Mouse (Mus musculus) intestine, embryonic 16.5 days (tissue): Measurements from ENCODE around the gene Gli2. TPM values are rescaled to one million over a fixed set of nuclear protein-coding genes. Genes with fewer than 3 reads are reported as not detected.

Experiments
- ATAC-seq: fragments of 200-750 bp; cut with Nextera tagmentation; 2 replicates; pipeline ENCODE4 v1.8.0; 2017; ENCODE audit warnings: moderate TSS enrichment, moderate library complexity
- H3K27ac ChIP-seq: fragments of 300-500 bp; sonication (generic); 2 replicates; pipeline ENCODE4 v1.5.1; 2014; ENCODE audit warnings: mild to moderate bottlenecking, low read length
- H3K27me3 ChIP-seq: fragments of 300-500 bp; sonication (generic); replicated peaks from 2 replicates; pipeline ENCODE4 v1.6.1; 2014; ENCODE audit warnings: low read length, control low read depth, mixed read lengths; ENCODE audit not compliant: control insufficient read depth, insufficient read depth
- H3K36me3 ChIP-seq: fragments of 300-500 bp; sonication (generic); 2 replicates; pipeline ENCODE4 v1.6.1; 2014; ENCODE audit warnings: low read length, control low read depth; ENCODE audit not compliant: control insufficient read depth, insufficient read depth
- H3K4me1 ChIP-seq: fragments of 300-500 bp; sonication (generic); 2 replicates; pipeline ENCODE4 v1.6.1; 2014; ENCODE audit warnings: low read length, control low read depth, mixed read lengths; ENCODE audit not compliant: control insufficient read depth, insufficient read depth
- H3K4me2 ChIP-seq: fragments of 300-500 bp; sonication (generic); 2 replicates; pipeline ENCODE4 v1.6.1; 2014; ENCODE audit warnings: low read depth, low read length, control low read depth
- H3K4me3 ChIP-seq: fragments of 300-500 bp; sonication (generic); 2 replicates; pipeline ENCODE4 v1.5.1; 2014; ENCODE audit warnings: mild to moderate bottlenecking, low read length
- H3K9ac ChIP-seq: fragments of 300-500 bp; sonication (generic); 2 replicates; pipeline ENCODE4 v1.6.1; 2014; ENCODE audit warnings: low read depth, low read length
- H3K9me3 ChIP-seq: fragments of 300-500 bp; sonication (generic); 2 replicates; pipeline ENCODE4 v1.6.1; 2016; ENCODE audit warnings: low read length, control low read depth; ENCODE audit not compliant: control insufficient read depth
- WGBS: fragments of 180-500 bp; shearing (Covaris S2); extraction: QIAGEN DNeasy Blood & Tissue Kit; methylation state at CpG from one replicate; pipeline ENCODE4 v1.1.7; 2014; 5-methylcytosine and 5-hydroxymethylcytosine counted together
- polyA plus RNA-seq: library from polyadenylated mRNA; unstranded; fragments of >200 nt; fragmentation: Nextera tagmentation; extraction: Ambion mirVana; gene quantifications from 2 replicates; pipeline ENCODE4 v1.2.1, GENCODE M21; 2015

Gli2 gene
- polyA plus RNA-seq, 1 experiment from 2014 or later = 5.4 TPM

DNA sequence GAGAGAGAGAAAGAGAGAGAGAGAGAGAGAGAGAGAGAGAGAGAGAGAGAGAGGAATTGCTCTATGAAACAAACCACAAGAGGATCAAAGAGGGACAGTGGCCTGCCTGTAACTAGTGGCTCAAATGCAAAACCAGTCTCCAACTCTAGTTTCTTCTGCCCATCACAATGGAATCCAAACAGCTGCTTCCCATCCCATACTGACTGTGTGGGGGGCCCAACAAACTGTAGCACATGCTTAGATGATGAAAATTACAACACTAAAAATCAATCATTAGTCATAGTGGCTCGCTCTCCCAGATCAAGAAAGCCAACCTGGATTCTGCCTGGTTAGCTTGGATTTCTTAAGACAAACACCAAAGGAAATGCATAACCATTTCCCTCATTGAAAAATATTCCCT lies 15.0 kb downstream of the Gli2 start:
- no peaks in the 10 kb centered on the region for H3K27me3 ChIP-seq
- peaks cover 25% of the 10 kb centered on the region for H3K4me1 ChIP-seq
- H3K4me3 ChIP-seq = no peak overlapping the region
- H3K9me3 ChIP-seq = no peaks in the 10 kb centered on the region
- 61% methylated on average over 1 of the region's 1 CpGs for WGBS
- H3K4me2 ChIP-seq = no peak overlapping the region
- H3K27ac ChIP-seq = no peak overlapping the region
- no peaks in the 10 kb centered on the region for H3K36me3 ChIP-seq
- no peak overlapping the region for H3K9ac ChIP-seq
- ATAC-seq = no peak

- H3K9me3 ChIP-seq = no peaks in the 10 kb centered on the region
- H3K9ac ChIP-seq = no peak overlapping the region
- 65% methylated on average over 8 of the region's 8 CpGs for WGBS
- H3K4me2 ChIP-seq = no peak overlapping the region
- H3K27me3 ChIP-seq = no peaks in the 10 kb centered on the region
- H3K4me3 ChIP-seq = no peak overlapping the region
- peaks cover 32% of the 10 kb centered on the region for H3K4me1 ChIP-seq
- no peaks in the 10 kb centered on the region for H3K36me3 ChIP-seq
- no peak for ATAC-seq
- H3K27ac ChIP-seq = peak overlapping the region; percentile 54
Measured at GRCm38 (mm10) chr1:119035931-119036330, 17.5 kb downstream of the Gli2 start.

DNA sequence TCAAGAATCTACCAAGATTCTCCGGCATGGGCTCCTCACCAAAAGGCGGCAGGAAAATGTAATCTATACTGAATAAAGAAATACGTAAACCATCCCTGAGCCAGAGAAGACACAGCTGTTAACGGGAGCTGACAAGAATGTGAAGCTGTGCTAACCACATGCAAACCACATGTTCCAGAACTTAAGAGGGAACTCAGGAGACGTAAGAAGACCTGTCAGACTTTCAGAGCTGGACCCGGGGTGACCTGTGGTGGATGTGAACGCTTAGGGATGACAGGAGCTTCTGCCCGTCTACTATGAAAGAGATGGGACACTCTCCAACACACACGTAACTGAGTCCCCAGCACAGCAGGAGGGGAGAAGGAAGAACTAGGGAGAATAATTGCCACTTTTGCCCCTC lies 18.1 kb downstream of the Gli2 start:
- no peak overlapping the region for H3K4me3 ChIP-seq
- 47% methylated on average over 9 of the region's 9 CpGs for WGBS
- peaks cover 32% of the 10 kb centered on the region for H3K4me1 ChIP-seq
- no peak overlapping the region for H3K4me2 ChIP-seq
- no peaks in the 10 kb centered on the region for H3K27me3 ChIP-seq
- no peaks in the 10 kb centered on the region for H3K9me3 ChIP-seq
- ATAC-seq = no peak; the same call in 1 of the 2 replicates
- H3K36me3 ChIP-seq = no peaks in the 10 kb centered on the region
- H3K9ac ChIP-seq = no peak overlapping the region
- peak overlapping the region; percentile 54 for H3K27ac ChIP-seq

GRCm38 (mm10) chr1:119034163-119034705 lies 19.2 kb downstream of the Gli2 start:
- peak overlapping the region; percentile 32 for H3K4me2 ChIP-seq
- no peaks in the 10 kb centered on the region for H3K9me3 ChIP-seq
- 41% methylated on average over 13 of the region's 13 CpGs for WGBS
- peak overlapping the region; percentile 2; the same call in 1 of the 2 replicates for H3K9ac ChIP-seq
- ATAC-seq = no peak; the same call in 1 of the 2 replicates
- H3K27me3 ChIP-seq = no peaks in the 10 kb centered on the region
- peaks cover 32% of the 10 kb centered on the region for H3K4me1 ChIP-seq
- peak overlapping the region; percentile 97 for H3K27ac ChIP-seq
- no peak overlapping the region for H3K4me3 ChIP-seq
- H3K36me3 ChIP-seq = no peaks in the 10 kb centered on the region

DNA sequence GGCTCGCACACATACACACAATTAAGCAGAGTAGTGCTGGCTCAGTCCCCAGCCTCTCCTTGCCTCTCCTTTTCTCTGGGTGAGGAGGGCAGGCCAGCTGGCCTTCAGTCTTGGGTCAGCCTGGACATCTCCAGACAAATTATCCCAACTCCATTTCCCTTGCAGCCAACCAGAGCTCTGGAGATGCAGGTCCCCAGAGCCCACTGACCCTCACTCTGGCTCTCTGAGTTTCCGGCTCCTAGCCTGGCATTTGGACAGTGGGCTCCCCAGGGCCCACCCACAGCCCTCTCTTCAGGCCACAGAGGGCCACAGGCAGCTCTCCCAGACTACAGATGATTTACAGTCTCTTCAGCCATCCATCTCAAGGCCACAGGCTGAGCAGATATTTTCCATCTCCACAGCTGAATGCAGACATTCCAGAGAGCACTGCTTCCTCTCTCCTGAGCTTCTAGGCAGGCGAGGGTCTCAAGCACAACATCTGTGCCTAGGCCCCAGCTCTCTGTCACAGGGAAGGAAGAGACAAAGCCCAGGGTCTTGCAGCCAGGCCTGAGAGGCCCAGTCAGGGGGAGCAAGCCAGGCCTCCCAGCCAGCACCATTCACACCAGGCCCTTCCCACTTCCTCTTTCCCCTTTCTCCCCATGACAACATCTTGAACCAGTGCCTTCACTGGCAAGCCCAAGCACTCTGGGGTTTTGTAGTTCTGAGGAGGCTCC lies 19.8 kb downstream of the Gli2 start:
- Histone ChIP-seq H3K27ac (peak overlapping the region; percentile 97), H3K36me3 (no peaks in the 10 kb centered on the region), H3K9me3 (no peaks in the 10 kb centered on the region), H3K4me2 (0 out of 2 replicates have a peak overlapping the region, but pooled peaks have one; percentile 22), H3K4me1 (peaks cover 32% of the 10 kb centered on the region), H3K4me3 (no peak overlapping the region), H3K9ac (peak overlapping the region; percentile 38), H3K27me3 (no peaks in the 10 kb centered on the region)
- 36% methylated on average over 3 of the region's 3 CpGs for WGBS
- peak; percentile 93 for ATAC-seq

DNA sequence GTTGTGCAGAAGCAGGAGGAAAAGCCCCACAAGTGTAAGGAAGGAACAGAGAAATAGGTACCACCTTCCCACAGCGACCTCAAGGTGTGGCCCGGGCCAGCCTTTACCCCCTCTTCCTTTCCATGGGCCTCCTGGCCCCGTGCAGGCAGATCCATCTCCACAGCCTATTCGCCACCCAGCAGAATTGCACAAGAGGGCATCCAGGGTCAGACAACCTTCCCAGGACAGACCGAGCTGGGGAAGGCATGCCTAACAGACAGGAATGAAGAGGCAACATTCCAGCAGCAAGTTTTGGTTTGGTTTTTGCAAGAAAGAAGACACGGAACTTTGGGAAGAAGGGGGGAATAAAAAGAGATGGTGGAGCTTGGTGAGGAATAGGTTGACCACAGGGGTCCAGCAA lies 22.2 kb downstream of the Gli2 start:
- Histone ChIP-seq H3K9ac (no peak overlapping the region), H3K4me1 (peaks cover 36% of the 10 kb centered on the region), H3K4me2 (no peak overlapping the region), H3K27me3 (no peaks in the 10 kb centered on the region), H3K4me3 (no peak overlapping the region), H3K9me3 (no peaks in the 10 kb centered on the region), H3K27ac (no peak overlapping the region), H3K36me3 (no peaks in the 10 kb centered on the region)
- ATAC-seq = no peak
- WGBS = 69% methylated on average over 6 of the region's 6 CpGs

DNA sequence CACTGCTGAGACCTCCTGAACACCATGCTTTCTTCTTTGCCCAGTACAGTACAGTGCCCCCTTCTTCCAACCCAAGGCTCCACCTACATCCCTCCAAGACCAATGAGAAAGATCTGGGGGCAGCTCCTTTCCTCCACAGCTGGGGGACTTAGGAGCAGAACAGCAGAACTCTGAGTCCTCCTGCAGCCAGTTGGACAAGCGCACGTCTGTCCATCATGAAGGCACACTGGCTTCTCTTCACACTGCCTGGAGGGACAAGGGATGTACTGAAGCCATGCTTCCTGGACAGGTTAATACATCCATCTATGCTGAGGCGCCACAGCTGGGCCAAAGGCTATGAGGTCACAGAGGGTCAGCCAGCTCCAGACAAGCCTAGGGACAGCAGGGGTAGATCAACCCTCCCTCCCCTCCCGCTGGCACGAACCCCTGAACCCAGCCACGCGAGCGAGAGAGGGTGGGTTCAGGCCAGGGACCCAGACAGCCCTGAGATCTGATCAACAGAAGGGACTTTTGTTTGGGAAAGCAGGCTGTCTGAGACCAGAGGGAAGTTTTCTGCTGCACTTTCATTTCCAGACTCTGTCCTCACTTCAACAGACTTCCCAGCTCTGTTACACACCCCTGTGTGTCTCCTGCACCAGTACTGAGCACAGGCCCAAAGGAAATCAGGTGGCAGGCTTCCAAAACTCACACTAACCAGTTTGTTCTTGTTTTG lies 27.6 kb downstream of the Gli2 start:
- Histone ChIP-seq H3K4me3 (no peak overlapping the region), H3K36me3 (no peaks in the 10 kb centered on the region), H3K27ac (no peak overlapping the region), H3K9me3 (no peaks in the 10 kb centered on the region), H3K27me3 (no peaks in the 10 kb centered on the region), H3K9ac (no peak overlapping the region), H3K4me1 (peaks cover 18% of the 10 kb centered on the region), H3K4me2 (no peak overlapping the region)
- WGBS = 43% methylated on average over 8 of the region's 8 CpGs
- peak; percentile 56 for ATAC-seq

DNA sequence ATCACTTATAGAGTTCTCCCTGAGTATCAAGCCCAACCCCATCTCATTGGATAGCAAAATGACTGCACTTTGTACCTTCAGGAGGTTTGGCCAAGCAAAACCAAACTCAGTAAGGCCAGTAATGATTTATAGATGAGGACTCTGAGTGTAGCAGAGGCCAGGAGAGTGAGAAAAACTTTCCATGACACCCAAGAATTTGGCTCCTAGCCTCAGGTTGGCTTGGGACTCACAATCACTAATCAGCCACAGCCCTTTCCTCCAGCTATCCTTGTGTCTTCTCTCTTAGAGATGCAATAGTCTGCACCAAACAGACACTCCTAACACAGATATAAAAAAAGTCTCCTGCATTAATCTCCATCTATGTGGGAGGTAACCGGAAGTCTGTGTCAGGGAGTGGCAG lies 31.1 kb downstream of the Gli2 start:
- H3K9ac ChIP-seq = no peak overlapping the region
- WGBS = 55% methylated on average over 1 of the region's 1 CpGs
- H3K4me3 ChIP-seq = no peak overlapping the region
- H3K27ac ChIP-seq = no peak overlapping the region
- H3K27me3 ChIP-seq = no peaks in the 10 kb centered on the region
- H3K36me3 ChIP-seq = no peaks in the 10 kb centered on the region
- H3K9me3 ChIP-seq = no peaks in the 10 kb centered on the region
- H3K4me1 ChIP-seq = peaks cover 18% of the 10 kb centered on the region
- no peak overlapping the region for H3K4me2 ChIP-seq
- no peak for ATAC-seq

DNA sequence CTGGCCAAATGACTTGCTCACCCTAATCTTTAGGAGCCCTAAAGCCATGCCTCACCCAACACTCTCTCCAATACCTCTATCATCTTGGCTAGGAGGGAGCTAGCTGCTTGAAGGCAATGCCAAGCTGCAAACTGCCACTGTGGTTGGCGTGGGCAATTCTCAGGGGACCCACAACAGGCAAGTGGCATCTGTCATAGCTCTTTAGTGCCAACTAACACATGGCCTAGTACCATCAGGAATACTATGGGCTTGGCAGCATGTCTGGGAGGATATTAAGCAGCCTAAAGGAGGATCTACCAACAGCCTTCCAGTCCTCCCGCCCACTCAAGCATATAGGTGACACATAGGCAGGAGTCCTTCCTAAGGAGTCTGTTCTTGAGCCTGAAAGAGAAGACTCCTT lies 33.3 kb downstream of the Gli2 start:
- Histone ChIP-seq H3K9ac (no peak overlapping the region), H3K36me3 (no peaks in the 10 kb centered on the region), H3K4me2 (no peak overlapping the region), H3K9me3 (no peaks in the 10 kb centered on the region), H3K4me1 (peaks cover 6% of the 10 kb centered on the region; the same call in 1 of the 2 replicates), H3K4me3 (no peak overlapping the region), H3K27me3 (no peaks in the 10 kb centered on the region), H3K27ac (no peak overlapping the region)
- no peak for ATAC-seq
- 89% methylated on average over 2 of the region's 2 CpGs for WGBS
